Mouse (Mus musculus) B cell, adult 2 months (primary cell): ENCODE data around the gene Olfr1215.
"Not testable (repeated sequence)": the region's sequence is repeated elsewhere in the genome, so short reads cannot be mapped to it uniquely, and the experiment has no call there.

Source experiments
- DNase-seq, 2 experiments: peaks; one replicate each; pipeline ENCODE4 v3.0.0; 2022

Gene Olfr1215

GRCm38 (mm10) chr2:89006873-89007272 lies at the start of gene Olfr1215:
Gene Olfr1215 (minus strand): TSS chr2:89006973.
- no peak for DNase-seq

DNA sequence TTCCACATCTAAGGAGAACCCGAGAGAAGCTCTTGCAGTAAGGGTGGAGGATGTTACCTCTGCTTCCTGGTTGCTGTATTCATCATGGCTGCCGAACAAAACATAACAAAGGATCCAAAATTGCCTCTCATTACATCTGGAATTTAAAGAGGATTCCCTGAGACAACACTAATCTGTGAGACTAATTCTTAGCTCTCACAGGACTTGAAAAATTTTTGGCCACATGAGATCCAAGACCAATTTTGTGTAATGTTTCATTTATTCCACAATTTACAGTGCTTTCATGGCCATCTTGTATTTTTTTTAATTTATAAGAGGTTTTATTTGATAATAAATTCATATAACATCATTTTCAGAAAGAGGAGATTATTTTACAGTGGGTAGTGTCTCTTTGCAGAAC lies 25.2 kb upstream of the Olfr1215 start, which contains the start of gene Olfr1217:
Gene Olfr1217, minus strand, starts transcription at position 101 of the 400 bp plus-strand sequence.
- no peak for DNase-seq

DNA sequence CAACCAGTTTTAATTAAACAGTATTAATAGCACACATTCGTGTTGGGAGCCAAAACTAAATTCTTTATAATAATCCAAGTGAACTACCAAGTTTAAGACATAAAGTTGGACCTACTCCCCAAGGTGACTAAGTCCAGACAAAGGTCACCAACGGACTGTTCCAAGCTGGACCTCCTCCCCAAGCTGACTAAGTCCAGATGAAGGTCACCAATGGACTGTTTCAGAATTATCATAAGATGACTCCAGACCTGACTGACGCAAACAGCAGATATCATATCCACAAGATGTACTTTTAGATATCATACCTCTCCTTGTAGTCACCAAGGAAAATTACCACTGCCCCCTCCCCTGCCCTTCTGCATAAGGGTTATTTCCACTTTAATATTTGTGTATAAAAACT lies 14.7 kb upstream of the Olfr1215 start:
- DNase-seq: not testable (repeated sequence)

- DNase-seq: no peak
Measured at GRCm38 (mm10) chr2:89018240-89018639, 11.5 kb upstream of the Olfr1215 start, which contains the start of gene Olfr1216. Gene Olfr1216 (minus strand): TSS chr2:89018340.

DNA sequence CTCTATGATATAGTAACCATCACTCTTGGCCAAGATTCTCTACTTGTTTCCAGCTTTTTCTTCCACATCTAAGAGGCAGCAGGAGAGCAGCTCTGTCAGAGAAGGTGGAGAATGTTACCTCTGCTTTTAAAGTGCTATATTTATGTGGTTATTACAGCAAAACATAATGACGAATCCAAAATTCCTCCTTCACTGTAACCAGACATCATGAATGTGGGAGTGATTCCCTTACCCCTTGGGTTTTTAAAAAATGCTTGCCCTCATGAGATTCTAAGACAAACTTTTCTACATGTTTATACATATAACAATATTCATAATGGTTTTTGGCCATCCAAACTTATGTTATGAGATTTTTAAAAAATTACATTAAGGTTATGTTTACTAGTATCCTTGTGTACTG lies 14.2 kb downstream of the Olfr1215 start, which contains the start of gene Olfr1214:
Gene Olfr1214, minus strand, starts transcription at position 101 of the 400 bp plus-strand sequence.
- DNase-seq: no peak

GRCm38 (mm10) chr2:88980181-88980580 lies 26.6 kb downstream of the Olfr1215 start, which contains the start of gene Gm13762:
Gene Gm13762 (minus strand): TSS chr2:88980281.
- DNase-seq: no peak

- no peak for DNase-seq
Measured at GRCm38 (mm10) chr2:88953669-88954068, 53.1 kb downstream of the Olfr1215 start, which contains the start of gene Olfr1212. Gene Olfr1212 (plus strand): TSS chr2:88953969.
